Mouse (Mus musculus) heart, embryonic 14.5 days (tissue): ENCODE data around the gene Slc6a4. TPM values are rescaled to one million over a fixed set of nuclear protein-coding genes. Genes with fewer than 3 reads are reported as not detected.

ENCODE experiments used
- ATAC-seq: fragments of 200-750 bp; cut with Nextera tagmentation; 2 replicates; pipeline ENCODE4 v1.8.0; 2017; ENCODE audit warnings: low read depth, moderate TSS enrichment; ENCODE audit not compliant: insufficient number of reproducible peaks, insufficient read depth, low FRiP score
- H3K27ac ChIP-seq, 2 experiments: fragments of 200-500 bp in 1 of 2; fragments of 300-500 bp in 1 of 2; sonication (generic) in 1 of 2; replicated peaks in 1 of 2; 2 replicates each; pipeline ENCODE4 v1.5.1; 2012 to 2014; ENCODE audit warnings: low read depth in 2 of 2, low read length in 2 of 2, control low read depth in 1 of 2, mild to moderate bottlenecking in 1 of 2, mixed read lengths in 1 of 2; ENCODE audit not compliant: control insufficient read depth in 1 of 2, insufficient read depth in 1 of 2
- H3K27me3 ChIP-seq: fragments of 300-500 bp; sonication (generic); 2 replicates; pipeline ENCODE4 v1.6.1; 2014; ENCODE audit warnings: mild to moderate bottlenecking, low read length, control low read depth; ENCODE audit not compliant: control insufficient read depth, insufficient read depth
- H3K36me3 ChIP-seq: fragments of 300-500 bp; sonication (generic); 2 replicates; pipeline ENCODE4 v1.6.1; 2014; ENCODE audit warnings: mild to moderate bottlenecking, control low read depth, low read length, mixed read lengths; ENCODE audit not compliant: control insufficient read depth, insufficient read depth
- H3K4me1 ChIP-seq, 2 experiments: fragments of 200-500 bp in 1 of 2; fragments of 300-500 bp in 1 of 2; sonication (generic) in 1 of 2; 2 replicates each; pipeline ENCODE4 v1.6.1; 2012 to 2014; ENCODE audit warnings: low read length in 2 of 2, control low read depth in 1 of 2, mixed read lengths in 1 of 2; ENCODE audit not compliant: control insufficient read depth in 2 of 2, insufficient read depth in 2 of 2
- H3K4me2 ChIP-seq: fragments of 300-500 bp; sonication (generic); 2 replicates; pipeline ENCODE4 v1.6.1; 2014; ENCODE audit warnings: mild to moderate bottlenecking, low read length
- H3K4me3 ChIP-seq, 2 experiments: fragments of 200-500 bp in 1 of 2; fragments of 300-500 bp in 1 of 2; sonication (generic) in 1 of 2; 2 replicates each; pipeline ENCODE4 v1.5.1; 2012 to 2014; ENCODE audit warnings: low read length in 2 of 2, mild to moderate bottlenecking in 2 of 2, control low read depth in 1 of 2, low read depth in 1 of 2, moderate library complexity in 1 of 2; ENCODE audit not compliant: control insufficient read depth in 1 of 2, insufficient read depth in 1 of 2
- H3K9ac ChIP-seq: fragments of 300-500 bp; sonication (generic); 2 replicates; pipeline ENCODE4 v1.6.1; 2014; ENCODE audit warnings: mild to moderate bottlenecking, low read length
- H3K9me3 ChIP-seq: fragments of 300-500 bp; sonication (generic); 2 replicates; pipeline ENCODE4 v1.6.1; 2016; ENCODE audit warnings: low read length, control low read depth; ENCODE audit not compliant: control insufficient read depth
- WGBS: fragments of 180-500 bp; shearing (Covaris S2); extraction: QIAGEN DNeasy Blood & Tissue Kit; methylation state at CpG from one replicate; pipeline ENCODE4 v1.1.7; 2014; 5-methylcytosine and 5-hydroxymethylcytosine counted together
- polyA plus RNA-seq: library from polyadenylated mRNA; unstranded; fragments of >200 nt; fragmentation: Nextera tagmentation; extraction: Ambion mirVana; gene quantifications from 2 replicates; pipeline ENCODE4 v1.2.1, GENCODE M21; 2014

Gene Slc6a4
- polyA plus RNA-seq, 1 experiment from 2014 or later = 0.47 TPM

DNA sequence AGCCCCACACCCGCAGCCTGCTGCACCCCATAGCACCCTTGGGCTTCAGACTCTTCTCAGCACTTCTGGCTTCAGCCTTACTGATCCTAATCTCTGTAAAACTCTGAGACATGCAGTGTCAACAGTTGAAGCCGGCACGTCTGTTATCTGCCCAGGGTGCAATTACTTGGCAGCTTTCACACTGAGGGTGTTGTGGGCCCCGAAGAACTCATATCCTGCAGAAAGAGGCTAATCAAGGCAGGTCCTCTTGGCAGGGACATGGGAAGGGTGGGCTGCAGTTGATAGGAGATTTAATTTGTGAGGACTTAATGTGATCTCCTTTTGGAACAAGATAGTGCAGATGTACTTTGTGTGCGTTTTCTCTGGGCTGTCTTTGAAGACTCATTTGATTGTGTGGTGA, 14.8 kb upstream of the Slc6a4 start:
- peaks cover 88% of the 10 kb centered on the region for H3K36me3 ChIP-seq
- H3K27me3 ChIP-seq = no peaks in the 10 kb centered on the region
- no peak overlapping the region for H3K9ac ChIP-seq
- H3K4me3 ChIP-seq = no peak overlapping the region
- 40% methylated on average over 5 of the region's 5 CpGs for WGBS
- H3K9me3 ChIP-seq = no peaks in the 10 kb centered on the region
- ATAC-seq = no peak
- H3K4me1 ChIP-seq = peaks cover 2 to 3% of the 10 kb centered on the region in 2 experiments; a peak in 1 of 4 replicates
- H3K4me2 ChIP-seq = no peak overlapping the region
- no peak overlapping the region for H3K27ac ChIP-seq

DNA sequence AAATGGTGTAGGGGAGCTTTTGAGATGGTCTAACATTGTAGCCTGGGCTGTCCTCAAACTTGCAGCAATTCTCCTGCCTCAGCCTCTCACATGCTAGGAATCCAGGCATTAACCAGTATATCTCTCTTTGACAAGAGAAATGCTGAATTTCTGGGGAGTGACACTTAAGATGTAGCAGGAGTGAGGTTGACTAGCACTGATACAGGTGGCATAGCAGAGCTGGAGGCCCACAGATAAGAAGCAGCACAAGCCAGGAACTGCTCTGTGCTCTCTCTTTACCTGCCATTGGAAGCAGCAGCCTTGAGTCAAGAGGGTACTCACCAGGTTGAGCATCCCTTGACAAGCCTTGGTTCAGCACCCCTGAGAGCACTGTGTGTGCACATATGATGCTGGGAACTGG, 14.2 kb upstream of the Slc6a4 start:
- Histone ChIP-seq H3K27ac (no peak overlapping the region), H3K36me3 (peaks cover 84% of the 10 kb centered on the region), H3K9me3 (no peaks in the 10 kb centered on the region), H3K4me2 (no peak overlapping the region), H3K4me1 (peaks cover 2 to 3% of the 10 kb centered on the region in 2 experiments; a peak in 1 of 4 replicates), H3K4me3 (no peak overlapping the region), H3K9ac (no peak overlapping the region), H3K27me3 (no peaks in the 10 kb centered on the region)
- no peak for ATAC-seq

DNA sequence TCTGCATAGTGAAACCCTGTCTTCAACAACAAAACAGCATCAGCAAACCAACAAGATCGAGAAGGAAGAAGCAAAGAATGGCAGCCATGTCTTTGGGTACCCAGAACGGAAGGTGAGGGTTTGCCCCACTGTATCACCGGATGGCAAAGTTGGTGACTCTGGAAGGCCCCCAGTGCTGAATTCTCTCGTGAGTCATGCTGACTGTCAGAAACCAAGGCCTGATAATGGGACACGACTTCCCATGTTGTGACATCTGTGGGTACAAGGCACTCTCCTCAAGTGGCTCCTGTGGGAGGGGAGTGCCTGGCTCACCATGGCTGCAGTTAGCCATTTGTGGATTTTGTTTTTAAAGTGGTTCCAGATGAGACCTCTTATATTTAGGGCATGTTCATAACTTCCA, 7.6 kb upstream of the Slc6a4 start:
- H3K9me3 ChIP-seq = no peaks in the 10 kb centered on the region
- no peak for ATAC-seq
- H3K4me1 ChIP-seq = no peaks in the 10 kb centered on the region
- no peak overlapping the region for H3K4me3 ChIP-seq
- no peak overlapping the region for H3K27ac ChIP-seq
- peaks cover 4% of the 10 kb centered on the region; the same call in 1 of the 2 replicates for H3K27me3 ChIP-seq
- no peak overlapping the region for H3K4me2 ChIP-seq
- WGBS = 53% methylated on average over 5 of the region's 5 CpGs
- no peak overlapping the region for H3K9ac ChIP-seq
- H3K36me3 ChIP-seq = peaks cover 30% of the 10 kb centered on the region

DNA sequence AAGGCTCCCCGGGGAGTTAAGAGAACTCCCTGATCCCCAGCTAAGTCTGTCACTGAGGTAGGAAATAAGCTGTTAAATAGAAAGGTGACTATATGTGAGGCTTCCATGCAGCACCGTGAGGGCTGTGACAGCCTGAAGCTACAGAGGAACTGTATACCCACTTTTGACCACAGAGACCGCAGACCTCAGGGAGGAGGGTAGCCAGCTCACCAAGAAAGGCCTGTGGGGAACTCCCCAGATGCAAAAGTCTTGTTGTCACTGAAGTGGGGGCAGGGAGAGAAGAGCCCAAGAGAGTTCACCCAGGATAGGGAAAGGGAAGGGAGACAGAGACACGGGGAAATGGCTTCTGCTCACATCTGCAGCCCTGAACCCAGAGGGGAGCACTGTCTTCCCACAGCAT, 5.5 kb upstream of the Slc6a4 start:
- H3K27me3 ChIP-seq = peaks cover 23% of the 10 kb centered on the region
- H3K4me3 ChIP-seq = no peak overlapping the region
- H3K36me3 ChIP-seq = peaks cover 9% of the 10 kb centered on the region
- peaks cover 3% of the 10 kb centered on the region in 2 experiments; a peak in 1 of 4 replicates for H3K4me1 ChIP-seq
- no peaks in the 10 kb centered on the region for H3K9me3 ChIP-seq
- WGBS = 27% methylated on average over 4 of the region's 4 CpGs
- H3K27ac ChIP-seq = no peak overlapping the region
- no peak for ATAC-seq
- no peak overlapping the region for H3K9ac ChIP-seq
- no peak overlapping the region for H3K4me2 ChIP-seq

DNA sequence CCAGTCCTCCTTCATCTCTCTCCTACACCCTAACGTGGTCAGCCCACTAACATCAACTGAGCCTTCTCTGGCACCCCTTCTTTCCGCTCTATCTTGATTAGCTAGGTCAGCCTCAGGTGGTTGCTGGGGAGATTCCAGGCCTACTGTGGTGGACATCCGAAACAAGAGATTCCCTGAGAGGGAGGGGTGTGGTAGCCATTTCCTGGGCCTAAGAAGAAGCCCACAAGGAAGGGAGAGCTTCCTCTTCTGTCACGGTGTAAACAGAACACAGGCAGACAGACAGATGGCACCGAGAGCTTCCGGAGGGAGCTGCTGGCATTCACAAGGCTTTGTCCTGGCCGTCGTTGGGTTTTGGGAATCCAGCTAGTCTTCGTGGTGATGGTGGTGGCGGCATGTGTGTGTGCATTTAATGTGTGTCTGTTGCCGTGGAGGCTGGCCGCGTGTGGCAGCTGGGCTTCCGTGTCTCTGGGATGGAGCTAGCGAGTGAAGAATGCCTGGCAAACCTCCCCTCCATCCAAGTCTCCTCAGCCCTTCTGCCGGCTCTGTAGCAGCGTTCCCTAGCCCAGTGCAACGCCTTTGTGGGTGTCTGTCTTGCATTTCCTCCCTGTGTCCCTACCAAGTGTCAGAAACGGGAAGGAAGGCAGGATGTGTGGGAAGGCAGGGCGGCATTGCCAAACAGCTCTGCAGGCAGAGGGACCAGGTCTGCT, 2.3 kb upstream of the Slc6a4 start:
- Histone ChIP-seq H3K4me2 (no peak overlapping the region), H3K4me3 (no peak overlapping the region), H3K36me3 (no peaks in the 10 kb centered on the region), H3K27me3 (peaks cover 51% of the 10 kb centered on the region), H3K9ac (no peak overlapping the region), H3K4me1 (peaks cover 8 to 12% of the 10 kb centered on the region in 2 experiments; a peak in 2 of 4 replicates), H3K27ac (no peak overlapping the region), H3K9me3 (no peaks in the 10 kb centered on the region)
- no peak for ATAC-seq
- 43% methylated on average over 20 of the region's 20 CpGs for WGBS

DNA sequence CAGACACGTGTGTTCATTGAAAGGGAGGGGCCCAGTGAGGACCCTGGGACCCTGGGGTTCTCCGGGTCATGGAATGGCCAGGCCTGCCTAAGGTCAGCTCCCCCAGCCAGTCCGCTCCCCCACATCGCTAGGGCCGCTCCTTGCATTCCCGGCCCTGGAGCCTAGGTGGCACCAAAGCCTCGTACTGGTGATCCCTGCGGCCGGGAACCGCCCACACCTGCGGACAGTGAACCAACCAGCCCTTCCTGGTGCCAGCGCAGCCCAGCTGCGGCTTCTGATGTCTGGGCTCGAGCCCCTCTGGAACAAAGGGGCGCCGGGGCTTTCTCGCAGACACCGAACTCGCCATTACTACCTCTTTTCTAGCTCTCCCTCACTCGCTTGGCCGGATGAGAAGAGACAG, 1.1 kb upstream of the Slc6a4 start:
- Histone ChIP-seq H3K9me3 (no peaks in the 10 kb centered on the region), H3K4me1 (peaks cover 8 to 12% of the 10 kb centered on the region in 2 experiments; a peak in 2 of 4 replicates), H3K27ac (no peak overlapping the region), H3K27me3 (peaks cover 51% of the 10 kb centered on the region), H3K9ac (no peak overlapping the region), H3K4me2 (peak overlapping the region; percentile 80), H3K4me3 (peak overlapping the region; percentile 43 to 63), H3K36me3 (no peaks in the 10 kb centered on the region)
- WGBS = under 1% methylated on average over 21 of the region's 21 CpGs
- ATAC-seq = peak; percentile 36; the same call in 1 of the 2 replicates

DNA sequence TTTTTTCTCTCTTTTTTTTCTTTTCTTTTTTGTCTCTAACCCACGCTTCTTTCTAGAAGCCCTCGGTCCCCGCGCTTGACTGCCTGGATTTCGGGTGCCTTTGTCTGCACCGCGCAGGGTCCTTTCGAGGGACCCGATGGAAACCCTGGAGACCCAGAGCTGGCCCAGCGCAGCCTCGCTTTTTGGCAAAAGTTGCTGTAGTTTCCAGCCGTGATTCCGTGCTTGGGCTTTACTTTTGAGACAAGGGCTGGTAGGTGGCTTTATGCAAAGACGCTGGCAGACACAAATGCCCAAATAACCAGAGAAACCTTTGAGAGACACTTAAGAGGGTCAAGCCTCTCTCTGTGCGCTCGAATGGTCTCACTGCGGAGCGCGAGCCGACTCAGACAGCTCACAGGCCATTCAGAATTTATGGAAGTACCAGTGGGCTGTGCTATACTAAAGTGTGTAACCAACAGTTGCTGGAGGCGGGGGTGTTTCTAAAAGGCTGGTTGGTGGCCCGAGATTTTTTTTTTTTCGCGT, 363 bp downstream of the Slc6a4 start:
- H3K4me3 ChIP-seq = peak overlapping the region; percentile 43 to 63
- H3K27ac ChIP-seq = no peak overlapping the region
- no peak for ATAC-seq
- H3K4me1 ChIP-seq = peaks cover 8 to 12% of the 10 kb centered on the region in 2 experiments; a peak in 2 of 4 replicates
- peak overlapping the region; percentile 52 for H3K9ac ChIP-seq
- H3K9me3 ChIP-seq = no peaks in the 10 kb centered on the region
- H3K27me3 ChIP-seq = peaks cover 51% of the 10 kb centered on the region
- 13% methylated on average over 24 of the region's 24 CpGs for WGBS
- H3K4me2 ChIP-seq = peak overlapping the region; percentile 80
- H3K36me3 ChIP-seq = no peaks in the 10 kb centered on the region
